Mouse (Mus musculus) embryonic facial prominence, embryonic 13.5 days (tissue): ENCODE results near the gene Jhy. TPM values are rescaled to one million over a fixed set of nuclear protein-coding genes. Genes with fewer than 3 reads are reported as not detected.

Source experiments
- ATAC-seq: fragments of 200-750 bp; cut with Nextera tagmentation; 2 replicates; pipeline ENCODE4 v1.8.0; 2017; ENCODE audit warnings: low read depth; ENCODE audit not compliant: insufficient number of reproducible peaks, insufficient read depth, low FRiP score, low TSS enrichment
- H3K27ac ChIP-seq: fragments of 300-500 bp; sonication (generic); 2 replicates; pipeline ENCODE4 v1.5.1; 2015; ENCODE audit warnings: moderate library complexity, mild to moderate bottlenecking, inconsistent platforms
- H3K27me3 ChIP-seq: fragments of 300-500 bp; sonication (generic); 2 replicates; pipeline ENCODE4 v1.6.1; 2015; ENCODE audit warnings: mild to moderate bottlenecking, inconsistent platforms
- H3K36me3 ChIP-seq: fragments of 300-500 bp; sonication (generic); 2 replicates; pipeline ENCODE4 v1.6.1; 2015; ENCODE audit warnings: mild to moderate bottlenecking, inconsistent platforms
- H3K4me1 ChIP-seq: fragments of 300-500 bp; sonication (generic); 2 replicates; pipeline ENCODE4 v1.6.1; 2015; ENCODE audit warnings: inconsistent platforms
- H3K4me2 ChIP-seq: fragments of 300-500 bp; sonication (generic); 2 replicates; pipeline ENCODE4 v1.6.1; 2015; ENCODE audit warnings: moderate library complexity, mild to moderate bottlenecking, inconsistent platforms
- H3K4me3 ChIP-seq: fragments of 300-500 bp; sonication (generic); 2 replicates; pipeline ENCODE4 v1.5.1; 2015; ENCODE audit warnings: mild to moderate bottlenecking, inconsistent platforms
- H3K9ac ChIP-seq: fragments of 300-500 bp; sonication (generic); 2 replicates; pipeline ENCODE4 v1.6.1; 2015; ENCODE audit warnings: mild to moderate bottlenecking, inconsistent platforms
- H3K9me3 ChIP-seq: fragments of 300-500 bp; sonication (generic); 2 replicates; pipeline ENCODE4 v1.6.1; 2016; ENCODE audit warnings: inconsistent platforms
- WGBS: fragments of 180-500 bp; shearing (Covaris S2); methylation state at CpG from one replicate; pipeline ENCODE4 v1.1.7; 2015; ENCODE audit warnings: mixed read lengths; 5-methylcytosine and 5-hydroxymethylcytosine counted together
- polyA plus RNA-seq: library from polyadenylated mRNA; unstranded; fragments of >200 nt; fragmentation: Nextera tagmentation; extraction: Ambion mirVana; gene quantifications from 2 replicates; pipeline ENCODE4 v1.2.1, GENCODE M21; 2015

Gene Jhy
- polyA plus RNA-seq: 0.14 TPM in 1 of 2 replicates, not detected in the other

DNA sequence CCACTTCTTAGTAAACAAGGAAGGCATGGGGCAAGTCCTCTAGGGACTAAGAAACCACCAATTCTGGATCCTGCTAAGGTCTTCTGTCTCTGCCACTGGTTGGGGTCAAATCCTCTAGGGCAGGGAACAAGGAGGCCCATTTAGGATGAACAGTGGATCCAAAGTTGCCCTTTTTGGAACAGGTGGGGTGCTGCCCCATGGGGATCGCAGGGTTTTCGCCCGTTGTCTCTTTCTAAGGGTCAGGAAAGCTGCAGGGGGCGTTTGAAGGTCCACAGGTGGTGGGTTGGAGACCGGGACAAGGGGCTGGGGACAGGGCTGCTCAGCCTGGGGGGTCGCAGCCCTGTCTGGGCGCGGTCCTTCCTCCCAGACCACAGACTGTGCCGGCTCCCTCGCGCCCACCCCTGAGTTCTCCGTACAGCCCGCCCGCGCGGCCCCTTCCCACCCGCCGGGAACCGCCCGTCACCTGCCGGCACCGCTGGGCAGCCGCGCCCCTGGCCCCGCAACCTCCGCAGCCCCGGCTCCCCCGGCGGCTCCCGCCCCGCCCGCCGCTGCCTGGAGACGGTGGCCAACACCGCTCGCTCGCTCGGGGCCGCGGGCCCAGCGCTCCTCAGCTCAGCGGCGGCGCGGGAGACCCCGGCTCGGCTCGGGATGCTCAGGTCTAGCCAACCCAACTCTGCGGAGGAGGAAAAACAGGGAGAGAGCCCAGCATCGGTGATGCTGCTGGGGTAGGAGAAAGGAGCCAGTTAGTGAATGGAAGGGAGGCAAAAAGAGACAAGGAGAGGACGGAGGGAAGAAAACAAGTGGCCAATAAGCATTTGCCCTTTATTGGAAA lies at the start of gene Jhy:
Gene Jhy (minus strand): TSS at position 533 of the 832 bp plus-strand sequence.
- under 1% methylated on average over 48 of the region's 51 CpGs for WGBS
- peaks cover 50% of the 10 kb centered on the region for H3K27me3 ChIP-seq

DNA sequence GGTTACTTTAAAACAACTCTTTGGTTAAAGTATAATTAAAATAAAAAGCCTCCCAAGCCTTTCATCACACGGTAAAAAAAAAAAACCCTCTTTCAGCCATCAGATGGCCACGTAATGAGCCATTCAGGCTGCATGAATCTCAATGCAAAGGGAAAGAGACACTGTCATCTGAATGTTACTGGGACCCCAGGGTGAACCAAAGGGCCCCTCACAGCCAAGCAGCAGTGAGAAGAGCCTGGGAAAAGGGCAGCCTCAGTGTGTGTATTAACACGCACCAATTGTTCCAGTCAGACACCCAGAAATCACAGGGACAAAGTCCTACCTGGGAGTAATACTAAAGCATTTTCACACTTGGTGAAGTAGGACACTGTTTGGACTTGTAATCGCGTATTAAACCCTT lies 48.5 kb upstream of the Jhy start:
- no peak overlapping the region for H3K4me3 ChIP-seq
- H3K4me1 ChIP-seq: 0 out of 2 replicates have a peak, but pooled peaks cover 4% of the 10 kb centered on the region
- H3K9me3 ChIP-seq: no peaks in the 10 kb centered on the region
- no peaks in the 10 kb centered on the region for H3K36me3 ChIP-seq
- H3K9ac ChIP-seq: no peak overlapping the region
- WGBS: 86% methylated on average over 5 of the region's 5 CpGs
- H3K27me3 ChIP-seq: no peaks in the 10 kb centered on the region
- ATAC-seq: no peak
- H3K4me2 ChIP-seq: no peak overlapping the region
- no peak overlapping the region for H3K27ac ChIP-seq

More for the DNA sequence above, at the start of gene Jhy:
- H3K4me3 ChIP-seq: peak within 1 kb of the TSS; percentile 48
- H3K4me1 ChIP-seq: peaks cover 12% of the 10 kb centered on the region
- ATAC-seq: 0 out of 2 replicates have a peak, but pooled peaks have one; percentile 62
- no peak within 1 kb of the TSS for H3K27ac ChIP-seq
- H3K4me2 ChIP-seq: peak within 1 kb of the TSS; percentile 94
- H3K9me3 ChIP-seq: no peaks in the 10 kb centered on the region
- H3K9ac ChIP-seq: peak within 1 kb of the TSS; percentile 65
- H3K36me3 ChIP-seq: no peaks in the 10 kb centered on the region

DNA sequence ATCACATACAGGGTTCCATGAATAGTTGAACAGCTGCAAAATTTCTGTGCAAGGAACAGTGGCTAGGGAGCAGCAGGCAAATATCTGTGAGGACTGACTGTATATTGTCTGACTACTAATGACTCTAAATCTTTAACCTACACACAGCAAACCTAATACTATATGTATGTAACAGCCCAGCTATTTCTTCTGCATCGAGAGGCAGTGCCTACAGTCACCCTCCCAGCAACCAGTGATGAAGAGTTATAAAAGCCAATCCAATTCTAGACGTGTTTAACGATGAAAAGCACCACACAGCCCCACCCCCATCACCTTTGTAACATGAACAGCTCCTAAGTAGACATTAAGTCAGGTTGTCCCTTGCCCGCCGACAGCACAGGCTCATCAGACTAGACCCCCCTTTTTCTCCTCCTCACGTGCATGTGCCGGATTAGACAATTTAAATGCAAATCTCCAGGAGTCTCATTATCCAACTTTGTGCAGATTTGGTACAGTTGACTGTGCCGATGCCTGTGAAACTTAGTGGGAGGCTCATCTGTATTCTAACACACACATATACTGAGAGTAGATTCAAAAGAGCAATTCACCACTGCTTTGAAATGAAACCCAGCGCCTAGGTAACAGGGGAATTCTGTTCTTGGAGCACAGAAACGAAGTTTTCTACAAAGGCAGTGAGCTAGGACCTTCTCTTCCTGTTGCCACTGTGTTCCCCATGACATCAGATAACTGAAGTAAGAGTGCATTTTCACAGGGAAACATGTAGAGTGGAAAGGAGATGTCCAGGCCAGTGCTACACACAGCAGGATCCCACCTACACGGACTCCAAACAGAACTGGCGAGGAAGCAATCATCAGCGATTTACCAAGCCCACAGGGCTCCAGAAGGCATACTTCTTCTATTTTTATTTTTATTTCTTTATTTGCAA lies 47.9 kb upstream of the Jhy start:
- no peak for ATAC-seq
- no peak overlapping the region for H3K9ac ChIP-seq
- no peak overlapping the region for H3K27ac ChIP-seq
- H3K4me3 ChIP-seq: no peak overlapping the region
- H3K27me3 ChIP-seq: no peaks in the 10 kb centered on the region
- WGBS: 65% methylated on average over 13 of the region's 13 CpGs
- H3K4me1 ChIP-seq: 0 out of 2 replicates have a peak, but pooled peaks cover 4% of the 10 kb centered on the region
- no peaks in the 10 kb centered on the region for H3K9me3 ChIP-seq
- H3K4me2 ChIP-seq: no peak overlapping the region
- H3K36me3 ChIP-seq: no peaks in the 10 kb centered on the region

DNA sequence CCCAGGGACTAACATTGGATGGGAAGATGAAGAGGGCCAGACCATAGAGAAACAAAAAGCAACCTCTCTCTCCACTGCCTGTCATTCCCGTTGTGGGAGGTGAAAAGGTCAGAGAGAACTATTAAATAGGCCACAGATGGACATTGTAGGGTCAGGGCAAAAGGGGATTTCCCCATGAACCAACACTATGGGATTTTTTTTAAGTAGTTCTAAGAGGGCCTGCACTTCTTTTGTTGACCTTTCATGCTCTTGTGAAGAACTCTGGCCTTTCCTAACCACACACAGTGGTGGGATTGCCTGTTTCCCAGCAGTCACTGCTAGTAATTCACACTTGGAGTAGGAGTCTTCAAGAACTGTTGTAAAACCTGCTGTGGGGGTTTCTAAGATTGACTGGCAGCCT lies 43.9 kb upstream of the Jhy start:
- no peaks in the 10 kb centered on the region for H3K27me3 ChIP-seq
- ATAC-seq: no peak
- H3K4me3 ChIP-seq: no peak overlapping the region
- no peak overlapping the region for H3K4me2 ChIP-seq
- no peaks in the 10 kb centered on the region for H3K9me3 ChIP-seq
- no peak overlapping the region for H3K9ac ChIP-seq
- H3K27ac ChIP-seq: no peak overlapping the region
- WGBS: 13% methylated on average over 1 of the region's 1 CpGs
- 0 out of 2 replicates have a peak, but pooled peaks cover 4% of the 10 kb centered on the region for H3K4me1 ChIP-seq
- H3K36me3 ChIP-seq: no peaks in the 10 kb centered on the region

DNA sequence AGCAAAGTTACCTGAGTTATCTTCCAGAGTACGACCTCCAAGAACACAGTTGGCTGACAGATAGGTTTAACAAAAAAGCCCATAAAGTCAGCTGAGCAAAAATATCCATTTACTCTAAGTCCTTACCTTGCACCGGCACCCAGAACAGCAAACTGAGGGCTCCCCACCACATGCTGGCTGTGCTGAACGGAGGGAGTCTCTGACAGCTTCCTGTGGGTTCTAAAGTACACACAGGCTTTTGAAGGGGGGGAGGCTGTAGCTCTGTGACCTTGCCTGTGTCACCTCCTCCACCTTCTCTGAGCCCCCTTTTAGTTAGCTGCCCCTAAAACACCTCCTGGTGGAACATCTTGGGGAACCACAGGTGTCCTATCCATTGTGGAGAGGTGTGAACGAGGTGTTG lies 40.5 kb upstream of the Jhy start, which contains the start of gene Crtam:
Gene Crtam (minus strand): TSS at position 214 of the 400 bp plus-strand sequence.
- H3K4me1 ChIP-seq: no peaks in the 10 kb centered on the region

DNA sequence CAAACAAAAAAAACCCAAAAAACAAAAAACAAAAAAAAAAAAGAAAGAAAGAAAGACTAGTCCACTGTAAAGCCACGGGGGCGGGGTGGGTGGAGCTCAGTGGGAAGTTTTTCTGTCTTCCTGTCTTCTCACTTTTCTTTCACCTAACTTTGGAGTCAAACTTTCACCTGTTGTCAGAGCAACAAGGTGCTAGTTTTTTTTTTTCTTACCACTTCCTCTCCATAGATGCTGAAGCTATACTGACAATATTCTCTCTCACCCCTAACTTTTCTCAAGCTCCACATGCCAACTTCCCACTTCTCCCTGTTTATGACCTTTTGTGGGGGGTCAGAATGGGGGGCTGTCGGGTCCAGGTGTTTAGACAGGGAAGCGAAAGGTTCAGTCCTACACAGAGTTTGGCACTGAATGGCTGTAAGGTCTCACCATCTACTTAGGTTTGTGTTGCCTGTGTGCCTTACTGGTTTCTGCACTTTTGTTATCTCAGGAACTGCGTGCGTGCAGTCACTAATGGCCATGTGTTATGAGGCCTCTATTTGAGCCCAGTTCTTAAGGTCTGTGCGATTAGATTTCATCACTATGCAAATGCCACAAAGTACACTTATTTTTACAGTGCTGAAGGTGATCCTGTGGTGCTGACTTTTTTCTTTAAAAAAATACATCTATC lies 33.3 kb upstream of the Jhy start:
- Histone ChIP-seq H3K36me3 (no peaks in the 10 kb centered on the region), H3K9me3 (no peaks in the 10 kb centered on the region), H3K27me3 (no peaks in the 10 kb centered on the region), H3K27ac (no peak overlapping the region), H3K4me2 (no peak overlapping the region), H3K4me1 (peaks cover 6% of the 10 kb centered on the region; the same call in 1 of the 2 replicates), H3K9ac (no peak overlapping the region), H3K4me3 (no peak overlapping the region)
- 88% methylated on average over 7 of the region's 7 CpGs for WGBS
- ATAC-seq: no peak

More for the DNA sequence above, 40.5 kb upstream of the Jhy start, which contains the start of gene Crtam:
- no peak within 1 kb of the TSS for H3K4me3 ChIP-seq
- no peaks in the 10 kb centered on the region for H3K36me3 ChIP-seq
- WGBS: 72% methylated on average over 4 of the region's 4 CpGs
- no peak for ATAC-seq
- H3K27me3 ChIP-seq: no peaks in the 10 kb centered on the region
- no peak within 1 kb of the TSS for H3K27ac ChIP-seq
- H3K9me3 ChIP-seq: no peaks in the 10 kb centered on the region
- H3K9ac ChIP-seq: no peak within 1 kb of the TSS
- H3K4me2 ChIP-seq: no peak within 1 kb of the TSS

DNA sequence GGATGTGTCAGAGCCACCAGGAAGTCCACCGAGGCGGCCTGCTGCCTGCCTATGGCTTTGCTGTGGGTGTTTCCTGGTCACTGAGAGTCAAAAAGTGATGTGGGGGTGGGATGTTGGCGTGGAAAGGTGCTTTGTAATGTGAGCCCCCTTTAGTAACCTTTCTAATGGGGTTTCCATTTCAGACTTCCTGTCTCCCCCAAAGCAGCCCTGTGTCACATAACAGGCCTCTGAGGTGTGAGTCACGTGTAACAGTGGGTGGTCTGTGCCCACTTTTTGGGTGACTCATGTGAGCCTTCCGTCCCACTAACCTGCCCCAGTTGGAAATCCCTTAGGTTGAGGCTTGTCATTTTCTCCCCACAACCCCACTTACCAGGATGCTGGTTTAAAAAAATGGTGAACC lies 30.2 kb upstream of the Jhy start:
- Histone ChIP-seq H3K27ac (no peak overlapping the region), H3K4me3 (no peak overlapping the region), H3K36me3 (no peaks in the 10 kb centered on the region), H3K9me3 (no peaks in the 10 kb centered on the region), H3K4me2 (no peak overlapping the region), H3K27me3 (no peaks in the 10 kb centered on the region), H3K9ac (no peak overlapping the region), H3K4me1 (peaks cover 13% of the 10 kb centered on the region)
- WGBS: 58% methylated on average over 5 of the region's 5 CpGs
- ATAC-seq: no peak

DNA sequence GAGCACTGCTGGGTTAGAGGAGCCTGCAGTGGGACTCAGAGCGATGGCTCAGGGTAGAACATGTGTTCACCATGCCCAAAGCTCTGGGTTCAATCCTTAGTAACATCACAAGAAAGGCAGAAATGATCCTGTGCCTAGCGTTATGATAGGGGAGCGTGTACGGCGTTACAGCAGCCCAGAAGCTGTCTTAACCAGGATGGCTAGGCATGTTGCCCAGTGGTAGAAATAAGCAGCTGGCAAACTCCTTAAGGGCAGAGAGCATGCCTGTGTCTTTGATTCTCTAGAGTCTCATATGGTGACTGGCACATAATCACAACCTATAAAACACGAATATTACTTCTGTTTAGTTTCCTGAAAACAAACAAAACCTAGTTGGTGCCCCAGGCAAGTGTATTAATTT lies 27.6 kb upstream of the Jhy start:
- H3K27ac ChIP-seq: no peak overlapping the region
- no peaks in the 10 kb centered on the region for H3K27me3 ChIP-seq
- no peak overlapping the region for H3K9ac ChIP-seq
- no peaks in the 10 kb centered on the region for H3K36me3 ChIP-seq
- no peak for ATAC-seq
- H3K4me1 ChIP-seq: peaks cover 16% of the 10 kb centered on the region
- no peak overlapping the region for H3K4me3 ChIP-seq
- WGBS: 66% methylated on average over 6 of the region's 6 CpGs
- H3K4me2 ChIP-seq: no peak overlapping the region
- H3K9me3 ChIP-seq: no peaks in the 10 kb centered on the region

DNA sequence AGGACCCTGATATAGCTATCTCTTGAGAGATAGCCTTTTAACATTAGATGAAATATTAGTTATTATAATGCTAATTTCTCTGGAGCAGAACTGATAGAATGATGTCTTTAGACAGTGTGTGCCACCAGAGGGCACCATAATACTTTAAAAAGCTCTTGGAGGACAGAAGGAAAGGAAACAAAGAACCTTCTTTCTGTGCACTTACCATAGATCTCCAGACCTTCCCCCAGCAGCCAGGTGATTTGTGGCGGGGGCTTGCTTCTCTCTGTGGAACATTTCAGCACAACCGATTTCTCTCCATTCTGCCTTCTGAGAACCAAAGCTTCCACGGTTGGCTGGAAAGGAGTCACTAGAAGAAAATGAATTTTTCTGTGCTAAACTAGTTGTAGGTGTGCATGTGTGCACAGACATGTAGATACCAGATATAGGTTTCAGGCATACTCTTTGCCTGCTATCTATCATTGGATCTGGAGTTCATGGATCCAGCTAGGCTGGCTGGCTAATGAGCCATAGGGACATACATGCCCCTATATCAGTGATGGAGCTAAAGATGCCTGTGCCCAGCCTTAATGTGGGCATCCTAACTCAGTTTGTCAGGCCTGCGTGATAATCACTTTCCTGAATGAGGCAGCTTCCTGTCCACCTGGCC lies 26.1 kb upstream of the Jhy start:
- ATAC-seq: no peak
- Histone ChIP-seq H3K4me3 (no peak overlapping the region), H3K27me3 (no peaks in the 10 kb centered on the region), H3K4me1 (peaks cover 16% of the 10 kb centered on the region), H3K9me3 (no peaks in the 10 kb centered on the region), H3K4me2 (no peak overlapping the region), H3K9ac (no peak overlapping the region), H3K27ac (no peak overlapping the region), H3K36me3 (no peaks in the 10 kb centered on the region)
- whole genome bisulfite sequencing: 37% methylated on average over 4 of the region's 4 CpGs

DNA sequence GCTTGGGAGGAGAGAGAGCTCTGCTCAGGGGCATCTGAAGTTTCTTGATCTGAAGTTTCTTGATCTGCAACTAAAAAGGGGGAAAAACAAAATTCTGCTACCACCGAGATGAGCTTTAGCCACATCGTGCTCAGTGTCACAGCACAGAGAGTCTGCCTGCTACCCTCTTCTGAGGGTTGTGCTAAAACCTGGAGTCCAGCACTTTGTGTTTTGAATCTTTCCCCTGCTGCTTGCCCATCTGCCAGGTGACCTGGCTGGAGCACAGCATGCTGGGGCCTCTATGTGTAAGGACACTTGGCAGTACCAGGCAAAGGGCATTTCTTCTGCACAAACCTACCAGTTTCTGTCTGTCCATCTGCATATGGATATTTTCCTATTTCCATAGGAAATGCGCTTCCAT lies 20.4 kb upstream of the Jhy start:
- no peak overlapping the region for H3K4me3 ChIP-seq
- H3K27me3 ChIP-seq: peaks cover 3% of the 10 kb centered on the region; the same call in 1 of the 2 replicates
- H3K9ac ChIP-seq: no peak overlapping the region
- WGBS: 80% methylated on average over 3 of the region's 3 CpGs
- no peak for ATAC-seq
- H3K9me3 ChIP-seq: no peaks in the 10 kb centered on the region
- peaks cover 3% of the 10 kb centered on the region for H3K4me1 ChIP-seq
- H3K27ac ChIP-seq: no peak overlapping the region
- H3K36me3 ChIP-seq: no peaks in the 10 kb centered on the region
- H3K4me2 ChIP-seq: no peak overlapping the region

DNA sequence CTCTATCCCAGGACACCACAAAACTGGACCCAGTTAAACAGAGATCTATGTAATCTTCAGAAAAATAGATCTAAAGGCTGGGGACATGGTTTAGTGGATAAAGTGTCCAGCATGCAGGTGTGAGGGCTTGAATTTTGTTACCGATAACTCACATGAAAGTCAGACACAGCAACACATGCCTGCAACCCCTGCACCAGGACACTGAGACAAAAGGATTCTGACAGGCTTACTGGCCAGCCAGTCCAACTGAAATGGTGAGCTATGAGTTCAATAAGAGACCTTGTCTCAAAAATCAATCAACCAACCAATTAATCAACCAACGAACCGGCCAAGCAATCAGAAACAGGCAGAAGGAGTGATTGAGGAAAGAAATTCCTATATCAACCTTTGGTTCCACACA lies 19.8 kb upstream of the Jhy start:
- Histone ChIP-seq H3K4me1 (peaks cover 3% of the 10 kb centered on the region), H3K9me3 (no peaks in the 10 kb centered on the region), H3K4me3 (no peak overlapping the region), H3K27ac (no peak overlapping the region), H3K36me3 (no peaks in the 10 kb centered on the region), H3K4me2 (no peak overlapping the region), H3K9ac (no peak overlapping the region), H3K27me3 (peaks cover 3% of the 10 kb centered on the region; the same call in 1 of the 2 replicates)
- no peak for ATAC-seq
- WGBS: 84% methylated on average over 3 of the region's 3 CpGs
